Mouse (Mus musculus) olfactory bulb, adult 2 months (tissue): ENCODE measurements at regions not wholly inside any gene's neighbourhood (a gene's known extent, or its start where the extent isn't known, plus 50 kb on each side); places are given as distances from the start of the nearest gene placed in this dataset.

Source experiments
- CTCF ChIP-seq: fragments of 200-500 bp; IDR thresholded peaks from 2 replicates; pipeline ENCODE4 v1.5.1; 2012; ENCODE audit warnings: low read depth, mild to moderate bottlenecking, low read length, moderate library complexity; ENCODE audit not compliant: insufficient read depth
- POLR2A ChIP-seq: fragments of 200-500 bp; IDR thresholded peaks from 2 replicates; pipeline ENCODE4 v1.6.1; 2012; ENCODE audit warnings: mild to moderate bottlenecking, low read depth, low read length, moderate library complexity; ENCODE audit not compliant: insufficient read depth

GRCm38 (mm10) chr15:8834151-8834550 lies 123.6 kb upstream of the Slc1a3 start:
- TF ChIP-seq POLR2A (no peak), CTCF (no peak)
